Mouse (Mus musculus): Measurements from ENCODE around the gene Setd7.

DNA sequence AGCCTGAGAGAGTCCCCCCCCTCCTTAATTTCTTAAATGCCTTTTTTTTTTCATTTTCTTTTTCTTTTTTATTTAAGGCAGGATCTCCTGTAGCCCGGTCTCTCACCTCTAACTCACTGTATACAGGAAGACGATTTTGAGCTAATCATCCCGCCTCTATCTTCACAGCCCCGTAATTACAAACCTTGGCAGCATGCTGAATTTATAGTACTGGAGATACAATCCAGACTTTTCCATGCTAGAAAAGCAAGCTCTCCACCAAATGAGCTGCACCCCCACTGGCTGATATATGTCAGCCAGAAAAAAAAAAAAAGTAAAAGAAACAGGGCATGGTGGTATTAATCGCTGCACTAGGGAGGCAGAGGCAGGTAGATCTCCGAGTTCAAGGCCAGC is 1.3 kb upstream of the Setd7 start:
- TF ChIP-seq CTCF (IDR thresholded peaks at IDR 0.05 in 2 of 3, conservative IDR thresholded peaks at IDR 0.05 in 1 of 3; ENCODE audit: control insufficient read depth in 1 of 3, insufficient read depth in 1 of 3, low read depth in 2 of 3, low read length in 3 of 3, poor library complexity in 1 of 3, severe bottlenecking in 1 of 3) (no peak), MEF2A (IDR thresholded peaks at IDR 0.05; ENCODE audit: extremely low read depth, insufficient replicate concordance, low read depth, low read length, poor library complexity, severe bottlenecking) (no peak), MAZ (IDR thresholded peaks at IDR 0.05; ENCODE audit: low read depth, low read length) (no peak), MAFK (IDR thresholded peaks at IDR 0.05; ENCODE audit: borderline replicate concordance, low read depth, low read length) (no peak)
